Mouse (Mus musculus) neural tube, embryonic 13.5 days (tissue): ENCODE results near the gene Plcl2. TPM values are rescaled to one million over a fixed set of nuclear protein-coding genes. Genes with fewer than 3 reads are reported as not detected.
"Not testable (repeated sequence)": the region's sequence is repeated elsewhere in the genome, so short reads cannot be mapped to it uniquely, and the experiment has no call there.

Source experiments
- ATAC-seq: fragments of 200-750 bp; cut with Nextera tagmentation; 2 replicates; pipeline ENCODE4 v1.8.0; 2017; ENCODE audit warnings: low read depth, mild to moderate bottlenecking, moderate TSS enrichment, moderate library complexity
- H3K27ac ChIP-seq: fragments of 300-500 bp; sonication (generic); replicated peaks from 2 replicates; pipeline ENCODE4 v1.5.1; 2015; ENCODE audit warnings: moderate library complexity, mild to moderate bottlenecking, inconsistent platforms
- H3K27me3 ChIP-seq: fragments of 300-500 bp; sonication (generic); 2 replicates; pipeline ENCODE4 v1.6.1; 2015; ENCODE audit warnings: mild to moderate bottlenecking, inconsistent platforms
- H3K36me3 ChIP-seq: fragments of 300-500 bp; sonication (generic); 2 replicates; pipeline ENCODE4 v1.6.1; 2015; ENCODE audit warnings: mild to moderate bottlenecking, inconsistent platforms
- H3K4me1 ChIP-seq: fragments of 300-500 bp; sonication (generic); replicated peaks from 2 replicates; pipeline ENCODE4 v1.6.1; 2015; ENCODE audit warnings: inconsistent platforms
- H3K4me2 ChIP-seq: fragments of 300-500 bp; sonication (generic); 2 replicates; pipeline ENCODE4 v1.6.1; 2015; ENCODE audit warnings: inconsistent platforms, mild to moderate bottlenecking, moderate library complexity
- H3K4me3 ChIP-seq: fragments of 300-500 bp; sonication (generic); 2 replicates; pipeline ENCODE4 v1.5.1; 2015; ENCODE audit warnings: mild to moderate bottlenecking, inconsistent platforms
- H3K9ac ChIP-seq: fragments of 300-500 bp; sonication (generic); 2 replicates; pipeline ENCODE4 v1.6.1; 2015; ENCODE audit warnings: moderate library complexity, mild to moderate bottlenecking, inconsistent platforms
- H3K9me3 ChIP-seq: fragments of 300-500 bp; sonication (generic); 2 replicates; pipeline ENCODE4 v1.6.1; 2016; ENCODE audit warnings: inconsistent platforms
- whole genome bisulfite sequencing: fragments of 180-500 bp; shearing (Covaris S2); methylation state at CpG from one replicate; pipeline ENCODE4 v1.1.7; 2015; 5-methylcytosine and 5-hydroxymethylcytosine counted together
- polyA plus RNA-seq: library from polyadenylated mRNA; unstranded; fragments of >200 nt; fragmentation: Nextera tagmentation; extraction: Ambion mirVana; gene quantifications from 2 replicates; pipeline ENCODE4 v1.2.1, GENCODE M21; 2015

Gene Plcl2
- polyA plus RNA-seq, 1 experiment from 2014 or later, result 7.8 TPM

DNA sequence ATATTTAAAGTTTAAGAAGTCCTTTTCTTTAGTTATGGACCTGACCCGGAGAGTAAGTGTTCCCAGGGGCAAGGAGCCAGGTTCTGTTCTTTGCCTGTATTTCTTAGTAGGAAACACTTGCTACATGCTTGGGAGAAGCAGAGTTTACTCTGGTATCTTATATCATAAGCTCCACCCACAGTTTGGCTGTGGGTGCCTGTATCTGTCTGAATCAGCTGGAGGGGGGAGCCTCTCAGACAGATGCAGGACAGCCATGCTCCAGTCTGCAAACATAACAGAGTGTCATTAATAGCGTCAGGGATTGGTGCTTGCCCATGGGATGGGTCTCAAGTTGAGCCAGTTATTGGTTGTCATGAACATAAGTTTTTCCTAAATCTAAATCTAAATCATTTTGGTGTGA, 42.9 kb downstream of the Plcl2 start:
- no peak for ATAC-seq
- Histone ChIP-seq H3K9me3 (no peaks in the 10 kb centered on the region), H3K27me3 (no peaks in the 10 kb centered on the region), H3K4me3 (no peak overlapping the region), H3K9ac (no peak overlapping the region), H3K4me1 (no peaks in the 10 kb centered on the region), H3K36me3 (no peaks in the 10 kb centered on the region), H3K27ac (no peak overlapping the region), H3K4me2 (no peak overlapping the region)
- WGBS, result 92% methylated on average over 2 of the region's 2 CpGs

DNA sequence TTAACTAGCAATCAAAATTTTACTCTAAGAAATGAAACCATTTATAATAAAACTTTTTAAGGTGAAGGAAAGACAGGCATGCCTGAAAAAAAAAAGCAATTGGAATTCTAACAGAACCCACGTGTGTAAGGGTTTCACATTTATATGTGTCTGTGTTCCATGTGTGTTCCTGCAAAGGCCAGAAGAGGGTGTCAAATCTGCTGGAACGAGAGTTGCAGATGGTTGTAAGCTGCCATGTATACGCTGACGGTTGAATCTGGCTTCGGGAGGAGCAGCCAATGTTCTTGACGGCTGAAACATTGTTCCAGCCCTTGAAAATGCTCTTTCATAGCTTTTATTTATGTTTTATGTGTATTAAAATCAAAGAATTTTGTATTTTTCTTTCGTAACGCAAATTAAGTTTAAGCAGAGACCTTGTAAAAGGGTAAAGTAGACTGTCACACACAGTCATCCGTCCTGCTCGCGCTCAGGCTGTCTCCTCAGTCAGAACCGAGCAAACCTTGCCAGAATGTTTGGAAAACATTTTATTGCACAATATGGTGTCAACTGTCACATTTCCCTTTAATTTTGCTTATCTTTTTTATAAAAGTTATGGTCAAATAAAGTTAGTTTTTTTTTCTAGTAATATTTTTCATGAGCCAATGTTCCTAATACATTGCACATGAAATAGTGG, 48.5 kb downstream of the Plcl2 start:
- no peak overlapping the region for H3K9ac ChIP-seq
- no peaks in the 10 kb centered on the region; the same call in 1 of the 2 replicates for H3K4me1 ChIP-seq
- 83% methylated on average over 12 of the region's 12 CpGs for WGBS
- no peaks in the 10 kb centered on the region for H3K9me3 ChIP-seq
- no peak for ATAC-seq
- H3K36me3 ChIP-seq, result no peaks in the 10 kb centered on the region
- H3K4me2 ChIP-seq, result no peak overlapping the region
- H3K27ac ChIP-seq, result no peak overlapping the region
- H3K27me3 ChIP-seq, result no peaks in the 10 kb centered on the region
- no peak overlapping the region for H3K4me3 ChIP-seq

DNA sequence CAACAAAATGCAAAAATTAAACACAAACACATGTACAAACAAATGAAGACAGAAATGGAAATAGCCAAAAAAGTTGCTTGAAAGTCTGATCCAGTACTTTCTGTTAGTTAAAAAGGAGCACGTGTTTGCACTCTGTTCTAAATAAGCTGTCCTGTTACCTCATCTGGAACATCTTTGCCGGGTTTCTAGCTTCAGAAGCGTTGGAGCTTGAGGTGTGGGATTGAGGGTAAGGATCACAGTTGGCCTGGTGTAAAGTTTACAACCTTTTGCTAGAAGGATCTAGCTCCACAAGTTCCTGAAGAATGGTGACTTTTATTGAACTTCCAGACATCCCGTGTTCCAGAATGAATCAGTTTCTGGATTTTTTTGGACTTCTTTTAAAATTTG, 49.0 kb downstream of the Plcl2 start:
- no peak overlapping the region for H3K4me3 ChIP-seq
- H3K4me1 ChIP-seq, result no peaks in the 10 kb centered on the region; the same call in 1 of the 2 replicates
- 82% methylated on average over 4 of the region's 4 CpGs for WGBS
- H3K27me3 ChIP-seq, result no peaks in the 10 kb centered on the region
- ATAC-seq, result no peak
- H3K4me2 ChIP-seq, result no peak overlapping the region
- H3K9me3 ChIP-seq, result no peaks in the 10 kb centered on the region
- no peak overlapping the region for H3K27ac ChIP-seq
- H3K36me3 ChIP-seq, result no peaks in the 10 kb centered on the region
- H3K9ac ChIP-seq, result no peak overlapping the region

DNA sequence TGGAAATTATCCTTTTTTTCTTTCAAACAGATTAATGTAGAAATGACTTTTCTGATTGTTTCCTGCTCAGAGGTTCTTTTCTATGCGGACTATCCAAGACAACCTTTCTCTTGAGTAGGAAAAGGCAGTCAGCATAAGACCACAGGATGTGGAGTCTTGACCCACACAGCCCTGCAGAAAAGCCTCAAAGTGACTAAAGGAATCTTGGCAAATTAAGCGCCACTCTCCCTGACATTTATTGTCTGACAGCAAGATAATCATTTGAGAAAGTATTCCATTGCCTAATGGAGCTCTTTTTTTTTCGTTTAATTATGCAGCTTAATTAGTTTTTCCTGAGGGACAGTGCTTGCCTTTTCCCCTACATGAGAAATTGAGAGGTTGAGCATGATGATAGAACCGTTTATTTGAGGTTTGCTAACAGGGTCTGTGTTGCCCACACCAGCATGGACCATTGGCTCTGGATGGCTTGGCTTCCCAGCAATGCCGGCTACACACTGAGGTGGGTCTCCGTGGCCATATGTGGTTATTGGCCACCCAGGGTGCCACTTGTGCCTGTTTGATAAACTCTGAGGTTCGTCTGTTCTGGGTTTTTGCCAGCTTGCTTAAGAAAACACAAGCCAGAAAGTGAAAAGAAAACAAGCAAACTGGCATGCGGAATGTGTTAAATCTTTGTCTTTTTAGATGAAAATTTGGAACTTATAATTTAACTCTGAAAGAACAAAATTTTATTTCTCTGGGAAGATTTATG, 56.3 kb downstream of the Plcl2 start:
- ATAC-seq, result no peak
- H3K27me3 ChIP-seq, result no peaks in the 10 kb centered on the region
- H3K9ac ChIP-seq, result no peak overlapping the region
- H3K9me3 ChIP-seq, result no peaks in the 10 kb centered on the region
- peaks cover 7% of the 10 kb centered on the region for H3K4me1 ChIP-seq
- no peak overlapping the region for H3K4me3 ChIP-seq
- WGBS, result 45% methylated on average over 8 of the region's 8 CpGs
- H3K27ac ChIP-seq, result no peak overlapping the region
- no peak overlapping the region for H3K4me2 ChIP-seq
- no peaks in the 10 kb centered on the region for H3K36me3 ChIP-seq

DNA sequence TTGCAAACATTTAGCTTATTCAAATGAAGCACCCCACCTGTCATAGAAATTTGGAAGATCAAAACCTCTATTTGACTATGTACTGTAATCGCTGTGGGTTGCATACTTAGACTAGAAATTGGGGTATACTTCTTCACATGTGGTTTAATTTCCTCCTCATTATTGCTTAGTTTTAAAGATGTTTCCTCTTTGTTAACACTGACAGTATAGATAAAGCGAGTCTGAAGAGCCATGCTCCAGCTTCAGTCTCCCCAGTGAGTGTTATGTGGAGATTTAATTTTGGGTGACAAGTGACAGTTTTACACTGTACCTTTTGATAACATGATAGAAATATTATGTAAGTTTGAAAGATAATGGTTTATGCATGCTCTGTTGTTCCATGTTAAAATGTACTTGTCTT, 59.6 kb downstream of the Plcl2 start:
- H3K4me2 ChIP-seq, result no peak overlapping the region
- H3K9me3 ChIP-seq, result no peaks in the 10 kb centered on the region
- ATAC-seq, result no peak
- no peak overlapping the region for H3K9ac ChIP-seq
- H3K27ac ChIP-seq, result no peak overlapping the region
- peaks cover 7% of the 10 kb centered on the region for H3K4me1 ChIP-seq
- 87% methylated on average over 2 of the region's 2 CpGs for WGBS
- no peak overlapping the region for H3K4me3 ChIP-seq
- no peaks in the 10 kb centered on the region for H3K36me3 ChIP-seq
- no peaks in the 10 kb centered on the region for H3K27me3 ChIP-seq

DNA sequence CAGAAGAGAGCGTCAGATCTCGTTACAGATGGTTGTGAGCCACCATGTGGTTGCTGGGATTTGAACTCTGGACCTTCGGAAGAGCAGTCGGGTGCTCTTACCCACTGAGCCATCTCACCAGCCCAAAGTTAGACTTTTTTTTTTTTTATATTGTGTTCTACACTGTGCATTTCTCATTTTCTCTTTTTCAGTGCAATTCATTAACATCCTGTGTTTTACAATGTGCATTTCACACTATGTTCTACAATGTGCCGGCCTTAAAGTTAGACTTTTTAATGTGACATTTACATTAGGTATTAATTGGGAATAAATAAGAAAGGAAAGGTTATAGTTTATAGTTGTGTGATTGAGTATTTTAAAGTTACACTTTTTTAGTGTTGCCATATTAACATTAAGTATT, 61.0 kb downstream of the Plcl2 start:
- not testable (repeated sequence) for H3K27me3 ChIP-seq, H3K27ac ChIP-seq, H3K4me3 ChIP-seq, H3K4me2 ChIP-seq, H3K4me1 ChIP-seq, H3K36me3 ChIP-seq, H3K9ac ChIP-seq, ATAC-seq, H3K9me3 ChIP-seq
- 95% methylated on average over 5 of the region's 5 CpGs for WGBS

DNA sequence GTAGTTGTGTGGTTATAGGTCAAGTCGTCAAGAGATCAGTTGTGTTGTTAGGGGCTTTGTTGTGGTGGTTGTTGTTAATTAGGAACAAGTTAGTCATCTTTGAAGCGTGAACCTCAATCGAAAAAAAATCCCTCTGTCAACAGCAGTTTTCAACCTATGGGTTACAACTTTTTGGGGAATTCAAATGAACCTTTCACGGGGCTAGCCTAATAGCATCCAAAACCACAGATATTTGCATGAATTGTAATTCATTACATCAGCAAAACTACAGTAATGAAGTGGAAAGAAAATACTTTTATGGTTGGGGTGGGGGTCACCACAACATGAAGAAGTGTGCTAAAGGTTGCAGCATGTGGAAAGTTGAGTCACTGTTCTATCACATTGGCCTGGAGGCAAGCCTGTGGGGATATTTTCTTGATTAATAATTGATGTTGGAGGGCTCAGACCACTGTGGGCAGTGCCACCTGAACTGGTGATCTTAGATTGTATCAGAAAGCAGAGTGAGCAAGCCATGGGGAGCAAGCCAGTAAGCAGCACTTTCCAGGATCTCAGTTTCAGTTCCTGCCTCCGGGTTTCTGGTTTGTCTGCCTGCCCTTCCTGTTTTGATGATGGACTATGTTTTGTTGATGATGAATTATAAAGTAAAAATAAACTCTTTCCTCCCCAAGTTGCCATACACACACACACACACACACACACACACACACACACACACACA, 61.6 kb downstream of the Plcl2 start:
- Histone ChIP-seq H3K4me1 (peaks cover under 1% of the 10 kb centered on the region), H3K4me3 (no peak overlapping the region)
- WGBS, result 87% methylated on average over 5 of the region's 5 CpGs

DNA sequence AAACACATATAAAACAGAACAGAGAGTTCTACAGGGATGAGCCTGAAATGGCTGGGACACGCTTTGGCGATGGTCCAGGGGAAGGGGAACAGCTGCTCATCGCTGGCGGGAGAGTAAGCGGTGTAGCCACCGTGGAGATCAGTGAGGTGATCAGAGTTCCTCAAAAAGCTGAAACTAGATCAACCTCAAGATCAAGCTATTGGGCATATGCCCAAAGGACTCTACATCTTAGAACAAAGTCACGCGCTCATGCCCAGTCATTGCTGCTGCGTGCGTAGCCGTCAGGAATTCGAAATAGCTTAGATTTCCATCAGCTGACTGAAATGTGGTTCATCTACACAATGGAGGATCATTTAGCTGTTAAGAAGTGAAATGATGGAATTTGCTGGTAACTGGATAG, 65.0 kb downstream of the Plcl2 start:
- Histone ChIP-seq H3K27me3 (no peaks in the 10 kb centered on the region), H3K9me3 (no peaks in the 10 kb centered on the region), H3K27ac (no peak overlapping the region), H3K36me3 (no peaks in the 10 kb centered on the region), H3K4me3 (no peak overlapping the region), H3K4me2 (no peak overlapping the region), H3K9ac (no peak overlapping the region), H3K4me1 (no peaks in the 10 kb centered on the region)
- 91% methylated on average over 12 of the region's 12 CpGs for WGBS
- ATAC-seq, result no peak

More for the DNA sequence above, 61.6 kb downstream of the Plcl2 start:
- H3K9ac ChIP-seq, result no peak overlapping the region
- ATAC-seq, result no peak
- no peaks in the 10 kb centered on the region for H3K27me3 ChIP-seq
- no peaks in the 10 kb centered on the region for H3K36me3 ChIP-seq
- no peak overlapping the region for H3K4me2 ChIP-seq
- H3K9me3 ChIP-seq, result no peaks in the 10 kb centered on the region
- no peak overlapping the region for H3K27ac ChIP-seq

DNA sequence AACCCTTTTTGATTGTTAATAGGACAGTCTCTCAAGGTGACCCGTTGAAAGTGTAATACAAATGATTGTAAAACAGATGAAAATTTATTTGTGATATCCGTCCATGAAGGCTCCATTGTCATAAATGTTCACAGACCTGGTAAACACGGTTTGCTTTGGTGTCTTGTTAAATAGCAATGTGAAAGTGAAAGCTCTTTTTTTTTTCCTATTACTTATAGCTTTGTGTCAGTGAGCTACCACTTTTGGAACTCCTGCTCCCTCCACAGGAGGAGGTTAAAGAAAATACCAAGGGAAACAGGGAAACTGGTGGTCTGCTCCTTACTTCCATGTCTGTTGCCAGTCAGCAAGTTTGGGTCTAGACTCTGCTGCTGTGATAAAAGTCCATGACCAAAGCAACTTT, 71.2 kb downstream of the Plcl2 start:
- Histone ChIP-seq H3K4me3 (no peak overlapping the region), H3K27me3 (no peaks in the 10 kb centered on the region), H3K9ac (no peak overlapping the region), H3K9me3 (no peaks in the 10 kb centered on the region), H3K27ac (no peak overlapping the region), H3K4me1 (no peaks in the 10 kb centered on the region), H3K4me2 (no peak overlapping the region), H3K36me3 (no peaks in the 10 kb centered on the region)
- 90% methylated on average over 3 of the region's 3 CpGs for WGBS
- ATAC-seq, result no peak

DNA sequence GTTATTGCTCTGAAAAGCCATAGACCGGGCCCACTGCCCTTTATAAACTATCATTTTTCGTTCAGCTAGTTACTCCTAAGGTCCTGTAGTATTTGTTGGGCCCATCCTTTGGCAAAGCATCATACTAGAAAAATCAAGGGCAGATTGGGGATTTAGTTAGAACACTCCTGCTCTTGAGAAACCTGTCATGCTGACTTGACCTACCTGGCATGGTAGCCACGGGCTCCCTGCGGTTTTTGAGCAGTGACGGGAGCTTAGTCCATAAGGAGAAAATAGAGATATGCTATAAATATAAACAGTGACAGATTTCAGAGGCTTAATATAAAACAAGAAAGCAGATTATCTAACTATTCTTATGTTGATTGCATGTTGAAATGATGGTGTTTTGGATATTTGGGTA, 77.6 kb downstream of the Plcl2 start:
- Histone ChIP-seq H3K36me3 (no peaks in the 10 kb centered on the region), H3K9ac (no peak overlapping the region), H3K4me1 (no peaks in the 10 kb centered on the region), H3K9me3 (no peaks in the 10 kb centered on the region), H3K4me3 (no peak overlapping the region), H3K4me2 (no peak overlapping the region), H3K27ac (no peak overlapping the region), H3K27me3 (no peaks in the 10 kb centered on the region)
- 84% methylated on average over 5 of the region's 5 CpGs for WGBS
- ATAC-seq, result no peak

DNA sequence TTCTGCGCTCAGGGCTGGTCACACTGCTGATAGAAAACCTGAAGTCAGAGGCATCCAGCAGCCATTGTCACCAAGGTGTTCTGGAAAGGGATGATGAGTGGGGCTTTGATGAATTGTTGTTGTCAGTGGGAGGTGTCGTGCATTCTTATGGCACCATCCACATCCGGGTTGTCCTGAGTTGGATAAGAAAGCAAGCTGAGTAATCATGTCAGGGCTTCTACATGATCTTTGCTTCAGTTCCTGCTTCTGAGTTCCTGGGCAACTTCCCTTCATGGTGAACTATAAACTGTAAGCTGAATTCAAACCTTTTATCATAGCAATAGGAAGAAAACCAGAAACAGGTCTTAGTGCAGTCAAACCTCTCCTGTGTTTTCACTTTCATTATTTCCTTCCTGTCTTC, 78.7 kb downstream of the Plcl2 start:
- no peaks in the 10 kb centered on the region for H3K27me3 ChIP-seq
- no peaks in the 10 kb centered on the region for H3K4me1 ChIP-seq
- 71% methylated on average over 3 of the region's 3 CpGs for WGBS
- no peak overlapping the region for H3K4me3 ChIP-seq
- H3K9ac ChIP-seq, result no peak overlapping the region
- H3K4me2 ChIP-seq, result no peak overlapping the region
- no peak for ATAC-seq
- no peak overlapping the region for H3K27ac ChIP-seq
- no peaks in the 10 kb centered on the region for H3K36me3 ChIP-seq
- H3K9me3 ChIP-seq, result no peaks in the 10 kb centered on the region

DNA sequence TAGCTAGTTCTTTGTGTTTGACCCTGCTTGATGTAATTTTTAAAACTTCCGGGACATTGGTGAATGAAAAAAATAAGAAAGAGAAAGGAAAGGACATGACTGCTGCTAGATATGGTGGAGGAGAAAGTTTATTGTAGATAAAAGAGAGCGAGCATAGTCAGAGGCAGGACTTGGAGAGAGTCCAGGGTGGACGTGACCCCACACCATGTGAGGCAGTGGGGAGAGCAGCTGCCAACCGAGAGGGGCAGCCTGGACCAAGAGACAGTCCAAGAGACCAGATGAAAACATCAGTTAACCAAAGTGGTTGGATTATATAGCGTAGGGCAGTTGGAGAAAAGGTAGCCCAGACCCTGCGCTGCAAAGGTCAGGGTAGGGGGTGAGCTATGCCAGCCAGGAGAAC, 91.0 kb downstream of the Plcl2 start:
- Histone ChIP-seq H3K27me3 (no peaks in the 10 kb centered on the region), H3K36me3 (no peaks in the 10 kb centered on the region), H3K27ac (no peak overlapping the region), H3K4me1 (peaks cover 8% of the 10 kb centered on the region; the same call in 1 of the 2 replicates), H3K4me2 (no peak overlapping the region), H3K4me3 (no peak overlapping the region), H3K9ac (no peak overlapping the region), H3K9me3 (no peaks in the 10 kb centered on the region)
- WGBS, result 77% methylated on average over 6 of the region's 6 CpGs
- ATAC-seq, result no peak
